Mouse (Mus musculus) natural killer cell, adult 2 months (primary cell): Measurements from ENCODE around the gene Rspry1.

Experiments
- DNase-seq, 2 experiments: peaks; one replicate each; pipeline ENCODE4 v3.0.0; 2022; ENCODE audit warnings: low spot score in 2 of 2

Rspry1 gene

GRCm38 (mm10) chr8:94602471-94603131, 864 bp downstream of the Rspry1 start:
- peak in 1 of 2 experiments; percentile 14 for DNase-seq

- DNase-seq: no peak
Observed at GRCm38 (mm10) chr8:94604030-94604429, 2.3 kb downstream of the Rspry1 start.

- DNase-seq: no peak
Observed at GRCm38 (mm10) chr8:94607064-94607463, 5.3 kb downstream of the Rspry1 start.

- no peak for DNase-seq
Observed at GRCm38 (mm10) chr8:94624885-94625284, 23.1 kb downstream of the Rspry1 start.

- DNase-seq: peak in 1 of 2 experiments; percentile 2
Observed at GRCm38 (mm10) chr8:94633564-94634194, 31.9 kb downstream of the Rspry1 start.

GRCm38 (mm10) chr8:94634211-94634610, 32.5 kb downstream of the Rspry1 start:
- peak; percentile 41 to 45 for DNase-seq

- DNase-seq: no peak
Observed at GRCm38 (mm10) chr8:94641183-94641582, 39.4 kb downstream of the Rspry1 start.

- DNase-seq: no peak
Observed at GRCm38 (mm10) chr8:94641938-94642337, 40.2 kb downstream of the Rspry1 start.

- DNase-seq: no peak
Observed at GRCm38 (mm10) chr8:94645202-94645601, 43.5 kb downstream of the Rspry1 start.

- no peak for DNase-seq
Observed at GRCm38 (mm10) chr8:94646165-94646564, 44.4 kb downstream of the Rspry1 start.

GRCm38 (mm10) chr8:94649496-94649895, 47.8 kb downstream of the Rspry1 start:
- no peak for DNase-seq

GRCm38 (mm10) chr8:94652951-94653350, 51.2 kb downstream of the Rspry1 start:
- no peak for DNase-seq

GRCm38 (mm10) chr8:94654994-94655393, 53.3 kb downstream of the Rspry1 start:
- no peak for DNase-seq

GRCm38 (mm10) chr8:94658031-94658430, 56.3 kb downstream of the Rspry1 start:
- no peak for DNase-seq

- DNase-seq: no peak
Observed at GRCm38 (mm10) chr8:94660418-94660817, 58.7 kb downstream of the Rspry1 start.

GRCm38 (mm10) chr8:94664722-94665121, 63.0 kb downstream of the Rspry1 start:
- DNase-seq: no peak

- peak; percentile 92 to 93 for DNase-seq
Observed at GRCm38 (mm10) chr8:94666456-94667308, 64.9 kb downstream of the Rspry1 start, which contains the start of gene Arl2bp. Gene Arl2bp, plus strand, starts transcription at chr8:94666600.

GRCm38 (mm10) chr8:94674384-94674783, 72.6 kb downstream of the Rspry1 start:
- DNase-seq: no peak

- DNase-seq: no peak
Observed at GRCm38 (mm10) chr8:94675923-94676322, 74.2 kb downstream of the Rspry1 start.

GRCm38 (mm10) chr8:94678582-94678981, 76.8 kb downstream of the Rspry1 start:
- no peak for DNase-seq

GRCm38 (mm10) chr8:94680414-94680813, 78.7 kb downstream of the Rspry1 start:
- DNase-seq: no peak

- no peak for DNase-seq
Observed at GRCm38 (mm10) chr8:94682732-94683524, 81.2 kb downstream of the Rspry1 start.
